9 mouse cellular contexts compared by ENCODE assay signal in the genomic region with DNA sequence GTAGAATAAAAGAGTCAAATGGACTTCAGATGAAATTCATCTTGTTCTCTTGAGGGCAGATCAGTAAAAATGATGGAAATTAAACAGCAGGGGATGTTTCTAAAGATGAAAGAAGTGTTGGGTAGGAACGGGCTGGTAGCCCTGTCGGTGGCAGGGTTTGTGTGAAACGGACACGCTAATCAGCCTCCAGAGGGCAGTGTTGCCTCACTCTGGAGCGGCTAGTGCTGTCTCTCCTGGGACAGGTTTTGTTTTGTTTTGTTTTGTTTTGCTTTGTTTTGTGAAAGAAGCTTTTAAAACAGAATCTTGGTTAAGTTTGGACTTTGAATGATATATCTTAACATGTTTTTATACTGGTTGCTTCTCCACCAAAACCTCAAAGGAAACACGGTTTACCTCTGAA. TPM values are rescaled to one million over a fixed set of nuclear protein-coding genes. Genes with fewer than 3 reads are reported as not detected.
DNase-seq lines count a peak whose midpoint lies in the region; ATAC-seq lines count a peak whose summit lies in the region.
"Had no signal": no experiment of that assay in that cellular context is flagged by ENCODE, and none has a peak within 500 bp of the region (broad histone marks: within the 10 kb centered on the region; RNA-seq: fewer than 3 reads in every experiment).

No protein-coding gene starts in this region.

- DNase-seq in B cell, adult 2 months: peak; percentile 87 to 88
- DNase-seq in adrenal gland, adult 8-10 months: peak; percentile 54
- DNase-seq in embryo, embryonic 10.5 days (ENCODE audit: low spot score): peak; percentile 86
- peak; percentile 79 for DNase-seq in heart, adult 8-10 months (ENCODE audit: low spot score)
- peak; percentile 63 for DNase-seq in liver, embryonic 13.5 days
- DNase-seq in natural killer cell, adult 2 months (ENCODE audit: low spot score in 2 of 2): peak; percentile 78 to 84
- DNase-seq in splenic B cell, adult 2 months (ENCODE audit: low read depth, low spot score): peak; percentile 89

- WGBS in kidney, embryonic 16.5 days: 12% methylated on average over 6 of the region's 6 CpGs
- WGBS in liver, embryonic 13.5 days (ENCODE audit: insufficient replicate concordance): 6% methylated on average over 6 of the region's 6 CpGs

- peaks cover 22% of the 10 kb centered on the region for H3K4me1 ChIP-seq in kidney, embryonic 16.5 days (ENCODE audit: insufficient read depth, low read length)
- peaks cover 63% of the 10 kb centered on the region for H3K4me1 ChIP-seq in liver, embryonic 13.5 days (replicated peaks)
- H3K4me1 ChIP-seq: embryonic facial prominence, embryonic 12.5 days had no signal

- H3K9ac ChIP-seq in kidney, embryonic 16.5 days (replicated peaks; ENCODE audit: low read length): no peak overlapping the region
- no peak overlapping the region for H3K9ac ChIP-seq in liver, embryonic 13.5 days
- H3K9ac ChIP-seq: embryonic facial prominence, embryonic 12.5 days had no signal

- no peak overlapping the region for H3K4me2 ChIP-seq in kidney, embryonic 16.5 days (replicated peaks; ENCODE audit: low read depth, low read length)
- no peak overlapping the region for H3K4me2 ChIP-seq in liver, embryonic 13.5 days
- H3K4me2 ChIP-seq: embryonic facial prominence, embryonic 12.5 days had no signal

- H3K36me3 ChIP-seq in kidney, embryonic 16.5 days (ENCODE audit: insufficient read depth, low read length): no peaks in the 10 kb centered on the region
- peaks cover 9% of the 10 kb centered on the region; the same call in 1 of the 2 replicates for H3K36me3 ChIP-seq in liver, embryonic 13.5 days
- H3K36me3 ChIP-seq in splenic B cell, adult 2 months (ENCODE audit: control insufficient read depth, insufficient read depth, low read length, poor library complexity, severe bottlenecking): peaks cover 3% of the 10 kb centered on the region; the same call in 1 of the 2 replicates
- H3K36me3 ChIP-seq: embryonic facial prominence, embryonic 12.5 days had no signal

- peak; percentile 69; the same call in 1 of the 2 replicates for ATAC-seq in kidney, embryonic 16.5 days (ENCODE audit: low FRiP score, low TSS enrichment)
- ATAC-seq in liver, embryonic 13.5 days (ENCODE audit: low read depth): no peak

- H3K27me3 ChIP-seq in kidney, embryonic 16.5 days (ENCODE audit: insufficient read depth, low read length): no peaks in the 10 kb centered on the region
- no peaks in the 10 kb centered on the region for H3K27me3 ChIP-seq in liver, embryonic 13.5 days
- no peaks in the 10 kb centered on the region for H3K27me3 ChIP-seq in splenic B cell, adult 2 months (ENCODE audit: control insufficient read depth, insufficient read depth, low read length, poor library complexity, severe bottlenecking)

- no peak overlapping the region for H3K4me3 ChIP-seq in kidney, embryonic 16.5 days (ENCODE audit: low read length)
- H3K4me3 ChIP-seq in liver, embryonic 13.5 days (replicated peaks): no peak overlapping the region
- H3K4me3 ChIP-seq: embryonic facial prominence, embryonic 12.5 days had no signal

- no peaks in the 10 kb centered on the region for H3K9me3 ChIP-seq in kidney, embryonic 16.5 days (ENCODE audit: low read length)
- H3K9me3 ChIP-seq in liver, embryonic 13.5 days (replicated peaks): no peaks in the 10 kb centered on the region
- H3K9me3 ChIP-seq: embryonic facial prominence, embryonic 12.5 days had no signal

- no peak overlapping the region for H3K27ac ChIP-seq in kidney, embryonic 16.5 days (ENCODE audit: low read length)
- no peak overlapping the region for H3K27ac ChIP-seq in liver, embryonic 13.5 days
- H3K27ac ChIP-seq: embryonic facial prominence, embryonic 12.5 days had no signal

RNA-seq across cellular contexts. Expression of a gene that starts 7.4 kb away (rescaled TPM):
- 1 to 10 TPM; 1.4 to 2.2 (median 1.6) TPM for total RNA-seq in adrenal gland, adult 8-10 months (2022)
- 1 to 10 TPM; 2.6 to 4.1 (median 3.1) TPM for total RNA-seq in heart, adult 8-10 months (2022)
- polyA plus RNA-seq in kidney, embryonic 16.5 days (2015; fragmentation: Nextera tagmentation; extraction: Ambion mirVana): 5.2 and 5.4 TPM in 2 replicates
- polyA plus RNA-seq in liver, embryonic 13.5 days (2015; fragmentation: Nextera tagmentation; extraction: Ambion mirVana): 2.2 and 2.4 TPM in 2 replicates

RNA-seq across cellular contexts. Expression of a gene that starts 51.2 kb away (rescaled TPM):
- total RNA-seq in adrenal gland, adult 8-10 months (2022): 10 to 100 TPM; 61.4 to 94.8 (median 70.7) TPM
- 10 to 100 TPM; 41.9 to 46.4 (median 43.9) TPM for total RNA-seq in heart, adult 8-10 months (2022)
- polyA plus RNA-seq in kidney, embryonic 16.5 days (2015; fragmentation: Nextera tagmentation; extraction: Ambion mirVana): 44.3 and 46.4 TPM in 2 replicates
- polyA plus RNA-seq in liver, embryonic 13.5 days (2015; fragmentation: Nextera tagmentation; extraction: Ambion mirVana): 16.8 and 21.9 TPM in 2 replicates
